Mouse (Mus musculus): Measurements from ENCODE around the gene Crybg3.

DNA sequence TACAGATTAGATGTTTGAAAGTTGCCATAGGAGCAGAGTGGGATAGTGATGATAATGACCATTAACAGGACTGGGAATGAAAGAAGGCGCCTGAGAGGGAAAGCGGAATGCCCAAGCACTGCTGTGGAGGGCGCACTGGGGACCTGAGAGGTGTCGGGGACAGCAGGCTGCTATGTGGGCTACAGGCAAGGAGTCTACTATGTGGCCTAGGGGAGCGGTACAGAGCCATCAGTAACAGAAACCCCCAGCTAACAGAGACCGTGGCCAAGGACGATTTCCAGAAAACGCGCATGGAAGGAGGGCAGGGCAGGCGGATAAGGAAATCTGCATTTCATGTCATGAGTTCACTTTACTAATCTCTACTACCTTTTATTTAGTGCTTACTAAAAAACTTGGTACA, 83.8 kb downstream of the Crybg3 start:
- TF ChIP-seq FLI1 (IDR thresholded peaks at IDR 0.05; ENCODE audit: low read length) (no peak), GATA1 (IDR thresholded peaks at IDR 0.05; ENCODE audit: borderline replicate concordance, low read length) (no peak)
